Mouse (Mus musculus): ENCODE results near the gene Txnrd2. TPM values are rescaled to one million over a fixed set of nuclear protein-coding genes. Genes with fewer than 3 reads are reported as not detected.

Txnrd2 gene
- polyA plus RNA-seq, 1 experiment from 2014 or later = 23.5 TPM

GRCm38 (mm10) chr16:18490894-18491293 lies 64.7 kb downstream of the Txnrd2 start:
- H3K27me3 ChIP-seq (replicated peaks; ENCODE audit: control insufficient read depth, insufficient read depth, low read length) = no peaks in the 10 kb centered on the region
- H3K36me3 ChIP-seq (ENCODE audit: control insufficient read depth, insufficient read depth, low read length) = no peaks in the 10 kb centered on the region
- no peaks in the 10 kb centered on the region for H3K9me3 ChIP-seq (replicated peaks; ENCODE audit: control insufficient read depth, low read length)
- 81% methylated on average over 1 of the region's 1 CpGs for WGBS
- H3K27ac ChIP-seq (ENCODE audit: low read depth, low read length) = no peak overlapping the region
- ATAC-seq = no peak
- no peak overlapping the region for H3K9ac ChIP-seq (ENCODE audit: low read length)
- H3K4me2 ChIP-seq (ENCODE audit: low read length) = no peak overlapping the region
- DNase-seq (ENCODE audit: low spot score) = no peak
- no peaks in the 10 kb centered on the region for H3K4me1 ChIP-seq (ENCODE audit: control insufficient read depth, insufficient read depth, low read length)
- H3K4me3 ChIP-seq (ENCODE audit: low read depth, low read length) = no peak overlapping the region

GRCm38 (mm10) chr16:18497865-18498515 lies 71.8 kb downstream of the Txnrd2 start:
- peak overlapping the region; percentile 95 for H3K4me2 ChIP-seq (ENCODE audit: low read length)
- peaks cover 18% of the 10 kb centered on the region for H3K36me3 ChIP-seq (ENCODE audit: control insufficient read depth, insufficient read depth, low read length)
- DNase-seq (ENCODE audit: low spot score) (peak; percentile 47), ATAC-seq (no peak)
- no peaks in the 10 kb centered on the region for H3K27me3 ChIP-seq (replicated peaks; ENCODE audit: control insufficient read depth, insufficient read depth, low read length)
- peaks cover 14% of the 10 kb centered on the region for H3K4me1 ChIP-seq (ENCODE audit: control insufficient read depth, insufficient read depth, low read length)
- peak overlapping the region; percentile 71 for H3K4me3 ChIP-seq (ENCODE audit: low read depth, low read length)
- no peaks in the 10 kb centered on the region for H3K9me3 ChIP-seq (replicated peaks; ENCODE audit: control insufficient read depth, low read length)
- H3K9ac ChIP-seq (ENCODE audit: low read length) = peak overlapping the region; percentile 89
- H3K27ac ChIP-seq (ENCODE audit: low read depth, low read length) = peak overlapping the region; percentile 93
- 2% methylated on average over 6 of the region's 6 CpGs for WGBS

- ATAC-seq = peak; percentile 97
- under 1% methylated on average over 50 of the region's 51 CpGs for WGBS
- H3K9ac ChIP-seq (ENCODE audit: low read length) = peak within 1 kb of the TSS; percentile 89
- H3K4me1 ChIP-seq (ENCODE audit: control insufficient read depth, insufficient read depth, low read length) = peaks cover 14% of the 10 kb centered on the region
- no peaks in the 10 kb centered on the region for H3K9me3 ChIP-seq (replicated peaks; ENCODE audit: control insufficient read depth, low read length)
- peak within 1 kb of the TSS; percentile 93 for H3K27ac ChIP-seq (ENCODE audit: low read depth, low read length)
- peaks cover 21% of the 10 kb centered on the region for H3K36me3 ChIP-seq (ENCODE audit: control insufficient read depth, insufficient read depth, low read length)
- peak within 1 kb of the TSS; percentile 95 for H3K4me2 ChIP-seq (ENCODE audit: low read length)
- H3K4me3 ChIP-seq (ENCODE audit: low read depth, low read length) = peak within 1 kb of the TSS; percentile 71
- H3K27me3 ChIP-seq (replicated peaks; ENCODE audit: control insufficient read depth, insufficient read depth, low read length) = no peaks in the 10 kb centered on the region
- peak; percentile 97 for DNase-seq (ENCODE audit: low spot score)
Observed at GRCm38 (mm10) chr16:18498558-18498990, 72.4 kb downstream of the Txnrd2 start, which contains the start of the genes Gnb1l and Rtl10. TSS of gene Gnb1l (plus strand) at chr16:18498713. TSS of gene Rtl10 (plus strand) at chr16:18498901.

GRCm38 (mm10) chr16:18498996-18499395 lies 72.8 kb downstream of the Txnrd2 start:
- DNase-seq (ENCODE audit: low spot score) = no peak
- Histone ChIP-seq H3K9ac (ENCODE audit: low read length) (peak overlapping the region; percentile 89), H3K4me3 (ENCODE audit: low read depth, low read length) (peak overlapping the region; percentile 71), H3K4me1 (ENCODE audit: control insufficient read depth, insufficient read depth, low read length) (peaks cover 14% of the 10 kb centered on the region), H3K27me3 (replicated peaks; ENCODE audit: control insufficient read depth, insufficient read depth, low read length) (no peaks in the 10 kb centered on the region), H3K9me3 (replicated peaks; ENCODE audit: control insufficient read depth, low read length) (no peaks in the 10 kb centered on the region), H3K36me3 (ENCODE audit: control insufficient read depth, insufficient read depth, low read length) (peaks cover 25% of the 10 kb centered on the region), H3K4me2 (ENCODE audit: low read length) (peak overlapping the region; percentile 95), H3K27ac (ENCODE audit: low read depth, low read length) (peak overlapping the region; percentile 93; the same call in 1 of the 2 replicates)
- under 1% methylated on average over 24 of the region's 24 CpGs for WGBS
- ATAC-seq = no peak

- H3K27me3 ChIP-seq (replicated peaks; ENCODE audit: control insufficient read depth, insufficient read depth, low read length) = no peaks in the 10 kb centered on the region
- H3K36me3 ChIP-seq (ENCODE audit: control insufficient read depth, insufficient read depth, low read length) = peaks cover 29% of the 10 kb centered on the region
- no peaks in the 10 kb centered on the region for H3K9me3 ChIP-seq (replicated peaks; ENCODE audit: control insufficient read depth, low read length)
- no peak overlapping the region for H3K27ac ChIP-seq (ENCODE audit: low read depth, low read length)
- H3K4me3 ChIP-seq (ENCODE audit: low read depth, low read length) = no peak overlapping the region
- ATAC-seq = no peak
- 96% methylated on average over 6 of the region's 6 CpGs for WGBS
- H3K4me1 ChIP-seq (ENCODE audit: control insufficient read depth, insufficient read depth, low read length) = peaks cover 14% of the 10 kb centered on the region
- no peak for DNase-seq (ENCODE audit: low spot score)
- H3K4me2 ChIP-seq (ENCODE audit: low read length) = no peak overlapping the region
- H3K9ac ChIP-seq (ENCODE audit: low read length) = no peak overlapping the region
Observed at GRCm38 (mm10) chr16:18501531-18501930, 75.3 kb downstream of the Txnrd2 start.

GRCm38 (mm10) chr16:18503566-18504342 lies 77.6 kb downstream of the Txnrd2 start:
- no peak overlapping the region for H3K27ac ChIP-seq (ENCODE audit: low read depth, low read length)
- DNase-seq (ENCODE audit: low spot score) (no peak), ATAC-seq (no peak)
- no peak overlapping the region for H3K9ac ChIP-seq (ENCODE audit: low read length)
- peaks cover 29% of the 10 kb centered on the region for H3K36me3 ChIP-seq (ENCODE audit: control insufficient read depth, insufficient read depth, low read length)
- no peak overlapping the region for H3K4me2 ChIP-seq (ENCODE audit: low read length)
- H3K9me3 ChIP-seq (replicated peaks; ENCODE audit: control insufficient read depth, low read length) = no peaks in the 10 kb centered on the region
- no peaks in the 10 kb centered on the region for H3K27me3 ChIP-seq (replicated peaks; ENCODE audit: control insufficient read depth, insufficient read depth, low read length)
- WGBS = 92% methylated on average over 14 of the region's 14 CpGs
- H3K4me1 ChIP-seq (ENCODE audit: control insufficient read depth, insufficient read depth, low read length) = peaks cover 7% of the 10 kb centered on the region; the same call in 1 of the 2 replicates
- no peak overlapping the region for H3K4me3 ChIP-seq (ENCODE audit: low read depth, low read length)

- ATAC-seq = no peak
- WGBS = 91% methylated on average over 3 of the region's 3 CpGs
- no peaks in the 10 kb centered on the region for H3K4me1 ChIP-seq (ENCODE audit: control insufficient read depth, insufficient read depth, low read length)
Observed at GRCm38 (mm10) chr16:18506524-18507199, 80.5 kb downstream of the Txnrd2 start.

GRCm38 (mm10) chr16:18507200-18507549 lies 81.0 kb downstream of the Txnrd2 start:
- WGBS = 86% methylated on average over 1 of the region's 1 CpGs

More at GRCm38 (mm10) chr16:18506524-18507199, 80.5 kb downstream of the Txnrd2 start:
- Histone ChIP-seq H3K4me2 (ENCODE audit: low read length) (no peak overlapping the region), H3K9me3 (replicated peaks; ENCODE audit: control insufficient read depth, low read length) (no peaks in the 10 kb centered on the region), H3K9ac (ENCODE audit: low read length) (no peak overlapping the region), H3K27me3 (replicated peaks; ENCODE audit: control insufficient read depth, insufficient read depth, low read length) (no peaks in the 10 kb centered on the region), H3K36me3 (ENCODE audit: control insufficient read depth, insufficient read depth, low read length) (peaks cover 18% of the 10 kb centered on the region; the same call in 1 of the 2 replicates), H3K4me3 (ENCODE audit: low read depth, low read length) (no peak overlapping the region), H3K27ac (ENCODE audit: low read depth, low read length) (no peak overlapping the region)
- no peak for DNase-seq (ENCODE audit: low spot score)

More at GRCm38 (mm10) chr16:18507200-18507549, 81.0 kb downstream of the Txnrd2 start:
- Histone ChIP-seq H3K4me3 (ENCODE audit: low read depth, low read length) (no peak overlapping the region), H3K4me1 (ENCODE audit: control insufficient read depth, insufficient read depth, low read length) (no peaks in the 10 kb centered on the region), H3K27ac (ENCODE audit: low read depth, low read length) (no peak overlapping the region), H3K27me3 (replicated peaks; ENCODE audit: control insufficient read depth, insufficient read depth, low read length) (no peaks in the 10 kb centered on the region), H3K9me3 (replicated peaks; ENCODE audit: control insufficient read depth, low read length) (no peaks in the 10 kb centered on the region), H3K36me3 (ENCODE audit: control insufficient read depth, insufficient read depth, low read length) (peaks cover 13% of the 10 kb centered on the region; the same call in 1 of the 2 replicates), H3K4me2 (ENCODE audit: low read length) (no peak overlapping the region), H3K9ac (ENCODE audit: low read length) (no peak overlapping the region)
- ATAC-seq (no peak), DNase-seq (ENCODE audit: low spot score) (no peak)

Data from forebrain, embryonic 14.5 days (tissue).